Mouse (Mus musculus) limb, embryonic 10.5 days (tissue): ENCODE measurements around the gene Foxn4. TPM values are rescaled to one million over a fixed set of nuclear protein-coding genes. Genes with fewer than 3 reads are reported as not detected.

Source experiments
- DNase-seq: peaks from one replicate; pipeline ENCODE4 v3.0.0-alpha.2; 2017; ENCODE audit warnings: low spot score
- H3K27ac ChIP-seq: fragments of 300-500 bp; sonication (generic); 2 replicates; pipeline ENCODE4 v1.5.1; 2016; ENCODE audit warnings: mild to moderate bottlenecking
- H3K27me3 ChIP-seq: fragments of 300-500 bp; sonication (generic); 2 replicates; pipeline ENCODE4 v1.6.1; 2016; ENCODE audit warnings: low read depth, mild to moderate bottlenecking; ENCODE audit not compliant: poor library complexity, severe bottlenecking
- H3K36me3 ChIP-seq: fragments of 300-500 bp; sonication (generic); 2 replicates; pipeline ENCODE4 v1.6.1; 2016; ENCODE audit warnings: mild to moderate bottlenecking, moderate library complexity
- H3K4me1 ChIP-seq: fragments of 300-500 bp; sonication (generic); 2 replicates; pipeline ENCODE4 v1.6.1; 2016
- H3K4me3 ChIP-seq: fragments of 300-500 bp; sonication (generic); 2 replicates; pipeline ENCODE4 v1.5.1; 2016; ENCODE audit warnings: mild to moderate bottlenecking, moderate library complexity
- H3K9me3 ChIP-seq: fragments of 300-500 bp; sonication (generic); replicated peaks from 2 replicates; pipeline ENCODE4 v1.6.1; 2016; ENCODE audit warnings: mild to moderate bottlenecking
- whole genome bisulfite sequencing: fragments of 180-500 bp; shearing (Covaris S2); methylation state at CpG from one replicate; pipeline ENCODE4 v1.1.7; 2016; 5-methylcytosine and 5-hydroxymethylcytosine counted together
- polyA plus RNA-seq: library from polyadenylated mRNA; unstranded; fragments of >200 nt; fragmentation: Nextera tagmentation; extraction: Ambion mirVana; gene quantifications from 2 replicates; pipeline ENCODE4 v1.2.1, GENCODE M21; 2016

The Foxn4 gene
- polyA plus RNA-seq, result not detected in 2 replicates

DNA sequence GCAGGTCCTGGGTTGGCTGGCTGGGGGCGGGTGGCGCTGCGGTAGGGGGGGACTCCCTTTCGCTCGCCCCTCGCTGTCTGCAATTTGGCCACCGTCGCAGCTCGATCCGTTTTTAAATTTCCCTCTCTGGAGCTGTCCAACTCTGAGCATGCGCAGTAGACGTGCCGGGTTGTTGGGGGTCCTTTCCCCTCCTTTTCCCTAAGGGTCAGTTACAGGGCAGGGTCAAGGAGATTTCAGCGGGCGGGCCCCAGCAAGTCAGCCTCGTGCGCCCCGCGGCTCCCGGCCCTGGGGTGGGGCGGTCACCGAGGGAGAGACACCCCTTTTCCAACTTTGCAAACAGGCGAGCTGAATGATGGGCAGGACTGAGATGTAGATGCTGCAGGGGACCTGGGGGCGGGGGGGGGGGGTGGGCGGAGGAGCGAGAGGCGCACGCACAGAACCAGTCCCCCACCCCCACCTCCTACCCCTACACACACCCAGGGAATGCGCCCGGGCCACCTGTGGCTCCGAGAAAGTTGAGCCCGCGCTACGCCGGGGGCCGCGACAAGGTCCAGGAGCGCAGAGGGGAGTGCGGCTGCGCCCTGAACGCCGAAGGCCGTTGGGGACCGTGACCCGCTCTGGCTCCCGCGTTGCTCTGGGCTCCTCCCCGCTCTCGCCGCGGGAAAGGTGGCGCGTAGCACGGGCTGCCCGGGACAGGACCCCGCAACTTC is at the start of gene Foxn4:
Foxn4 (minus strand) TSS at position 115 of the 710 bp plus-strand sequence.
- Histone ChIP-seq H3K4me1 (peaks cover 41% of the 10 kb centered on the region), H3K4me3 (peak within 1 kb of the TSS; percentile 54), H3K27ac (no peak within 1 kb of the TSS), H3K27me3 (peaks cover 99% of the 10 kb centered on the region), H3K36me3 (no peaks in the 10 kb centered on the region), H3K9me3 (no peaks in the 10 kb centered on the region)
- WGBS, result under 1% methylated on average over 44 of the region's 56 CpGs
- DNase-seq, result peak; percentile 61

DNA sequence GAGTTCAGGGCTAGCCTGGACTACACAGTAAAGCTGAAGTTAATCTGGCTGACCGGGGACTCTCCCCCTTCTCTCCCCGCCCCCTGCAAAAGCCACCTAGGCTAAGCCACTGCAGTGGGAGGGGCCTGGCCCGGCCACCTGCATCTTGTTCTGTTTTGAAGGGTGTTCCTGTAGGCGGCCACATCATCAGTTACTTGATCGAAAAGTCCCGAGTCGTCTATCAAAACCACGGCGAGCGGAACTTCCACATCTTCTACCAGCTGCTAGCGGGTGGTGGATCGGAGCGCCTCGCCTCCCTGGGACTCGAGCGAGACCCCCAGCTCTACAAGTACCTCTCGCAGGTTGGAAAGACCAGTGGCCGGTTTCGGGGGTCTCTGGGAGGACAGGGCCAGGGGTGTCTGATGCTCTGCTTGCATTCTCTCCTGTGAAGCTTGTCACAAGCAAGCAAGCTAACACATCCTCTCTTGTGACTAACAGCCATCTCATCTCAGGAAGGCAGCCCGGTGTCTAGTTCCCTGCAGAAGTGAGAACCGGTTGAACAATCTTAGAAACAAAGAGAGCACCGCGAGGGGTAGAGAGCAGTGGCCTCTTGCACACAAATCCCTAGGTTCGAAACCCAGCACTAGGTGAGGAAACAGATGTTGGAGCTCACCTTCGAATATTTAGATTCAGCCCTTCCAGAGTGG is 49.6 kb upstream of the Foxn4 start:
- no peaks in the 10 kb centered on the region for H3K36me3 ChIP-seq
- no peaks in the 10 kb centered on the region for H3K9me3 ChIP-seq
- H3K4me3 ChIP-seq, result peak overlapping the region; percentile 16; the same call in 1 of the 2 replicates
- H3K27me3 ChIP-seq, result peaks cover 5% of the 10 kb centered on the region
- no peak for DNase-seq
- H3K4me1 ChIP-seq, result peaks cover 15% of the 10 kb centered on the region
- H3K27ac ChIP-seq, result peak overlapping the region; percentile 15
- 58% methylated on average over 25 of the region's 25 CpGs for WGBS

DNA sequence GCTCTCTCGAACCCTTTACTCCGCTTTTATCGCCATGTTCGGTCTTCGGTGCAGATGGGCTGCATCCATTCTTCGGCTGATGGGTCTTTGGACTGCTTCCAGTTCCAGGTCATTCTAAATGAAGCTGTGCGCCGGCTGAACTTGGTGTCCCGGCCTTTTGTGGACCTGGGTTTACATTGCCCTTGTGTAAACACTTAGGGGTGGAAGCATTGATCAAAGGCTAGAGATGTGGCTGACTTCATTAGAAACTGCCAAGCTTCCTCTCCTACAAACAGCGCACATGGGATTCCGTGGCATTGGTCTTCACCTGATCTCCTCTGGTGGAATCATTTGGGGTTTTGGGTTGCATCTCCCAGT is 36.1 kb upstream of the Foxn4 start:
- no peak overlapping the region for H3K4me3 ChIP-seq
- H3K27me3 ChIP-seq, result no peaks in the 10 kb centered on the region
- WGBS, result 71% methylated on average over 11 of the region's 11 CpGs
- H3K27ac ChIP-seq, result peak overlapping the region; percentile 17; the same call in 1 of the 2 replicates
- DNase-seq, result no peak
- H3K36me3 ChIP-seq, result no peaks in the 10 kb centered on the region
- peaks cover 9% of the 10 kb centered on the region for H3K4me1 ChIP-seq
- no peaks in the 10 kb centered on the region for H3K9me3 ChIP-seq

GRCm38 (mm10) chr5:114308765-114309679 is 35.4 kb upstream of the Foxn4 start:
- Histone ChIP-seq H3K27ac (peak overlapping the region; percentile 17; the same call in 1 of the 2 replicates), H3K27me3 (no peaks in the 10 kb centered on the region), H3K36me3 (no peaks in the 10 kb centered on the region), H3K4me1 (peaks cover 8% of the 10 kb centered on the region), H3K9me3 (no peaks in the 10 kb centered on the region), H3K4me3 (no peak overlapping the region)
- no peak for DNase-seq
- 59% methylated on average over 18 of the region's 18 CpGs for WGBS

GRCm38 (mm10) chr5:114306496-114306895 is 32.9 kb upstream of the Foxn4 start:
- H3K9me3 ChIP-seq, result no peaks in the 10 kb centered on the region
- peaks cover 10% of the 10 kb centered on the region; the same call in 1 of the 2 replicates for H3K27me3 ChIP-seq
- no peak overlapping the region for H3K4me3 ChIP-seq
- H3K27ac ChIP-seq, result peak overlapping the region; percentile 32
- H3K36me3 ChIP-seq, result no peaks in the 10 kb centered on the region
- no peak for DNase-seq
- 75% methylated on average over 5 of the region's 5 CpGs for WGBS
- peaks cover 8% of the 10 kb centered on the region for H3K4me1 ChIP-seq

GRCm38 (mm10) chr5:114303166-114303565 is 29.6 kb upstream of the Foxn4 start:
- Histone ChIP-seq H3K27ac (no peak overlapping the region), H3K4me1 (peaks cover 23% of the 10 kb centered on the region), H3K36me3 (no peaks in the 10 kb centered on the region), H3K9me3 (no peaks in the 10 kb centered on the region), H3K4me3 (no peak overlapping the region), H3K27me3 (peaks cover 12% of the 10 kb centered on the region; the same call in 1 of the 2 replicates)
- WGBS, result 77% methylated on average over 6 of the region's 6 CpGs
- no peak for DNase-seq

DNA sequence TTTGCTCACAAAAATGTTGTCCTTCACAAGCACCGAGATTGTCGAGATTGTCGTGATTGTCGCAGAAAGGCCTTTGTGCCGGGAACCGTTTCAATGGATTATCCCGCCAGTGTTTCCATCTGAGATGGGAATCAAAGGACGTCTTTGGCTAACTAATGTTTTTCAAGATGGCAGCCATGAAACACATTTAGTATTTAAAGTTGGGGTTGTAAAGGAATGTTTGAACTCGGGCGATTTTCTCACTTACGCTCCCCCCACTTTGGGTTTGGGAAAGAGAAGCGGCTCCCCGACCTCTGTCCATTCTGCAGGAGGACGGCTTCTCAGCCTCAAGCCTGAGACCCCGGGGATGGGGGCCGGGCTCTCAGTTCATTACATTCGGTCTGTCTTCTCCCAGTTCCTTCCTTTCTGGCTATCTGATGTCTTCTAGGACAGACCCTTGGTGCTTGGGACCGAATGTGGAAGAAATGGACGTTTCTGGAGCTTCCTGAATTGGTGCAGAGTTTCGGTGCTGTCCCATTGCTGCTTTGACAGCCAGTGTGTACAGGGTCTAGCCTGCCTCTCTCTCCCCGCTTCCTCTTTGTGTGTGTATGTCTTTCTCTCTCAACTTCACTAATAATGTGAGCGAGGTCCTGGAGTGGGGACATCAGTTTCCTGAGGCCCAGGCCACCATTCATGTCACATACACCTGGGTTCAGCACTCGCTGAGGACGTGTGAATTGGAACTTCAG is 26.4 kb upstream of the Foxn4 start:
- DNase-seq, result no peak
- H3K9me3 ChIP-seq, result no peaks in the 10 kb centered on the region
- peaks cover 12% of the 10 kb centered on the region; the same call in 1 of the 2 replicates for H3K27me3 ChIP-seq
- 88% methylated on average over 24 of the region's 24 CpGs for whole genome bisulfite sequencing
- peaks cover 29% of the 10 kb centered on the region for H3K4me1 ChIP-seq
- no peak overlapping the region for H3K4me3 ChIP-seq
- no peaks in the 10 kb centered on the region for H3K36me3 ChIP-seq
- no peak overlapping the region for H3K27ac ChIP-seq

DNA sequence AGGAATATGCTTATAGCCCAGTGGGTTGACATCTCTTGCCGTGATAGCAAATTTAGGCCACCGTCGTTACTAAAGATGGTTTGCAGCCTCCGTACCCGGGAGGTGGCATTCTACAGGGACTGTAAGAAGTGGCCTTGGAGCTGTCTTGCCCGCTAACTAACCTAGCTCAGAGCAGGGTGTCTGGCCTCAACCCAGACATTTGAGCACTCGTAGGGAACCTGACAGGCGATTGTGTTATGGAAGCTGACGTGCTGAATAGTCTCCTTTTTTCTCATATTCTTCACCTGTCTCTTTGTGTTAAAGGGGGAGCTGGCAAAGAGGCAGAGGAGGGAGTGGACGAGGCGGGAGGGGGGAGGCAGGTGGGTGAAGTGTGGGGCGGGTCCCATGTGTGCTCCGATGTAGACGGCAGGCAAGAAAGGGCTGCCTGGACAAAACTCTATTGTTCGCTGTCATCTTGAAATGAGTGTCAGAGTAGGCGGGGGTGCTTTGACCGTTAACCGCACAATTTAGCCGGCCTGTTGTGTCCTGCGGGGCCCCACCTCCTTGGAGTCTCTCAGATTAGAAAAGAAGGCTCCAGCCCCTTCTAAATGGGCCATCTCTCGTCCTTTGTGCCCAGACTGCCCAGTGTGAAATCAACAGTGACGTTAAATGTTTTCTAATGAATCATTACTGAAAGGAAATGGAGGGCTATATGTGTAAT is 25.7 kb upstream of the Foxn4 start:
- no peak for DNase-seq
- peaks cover 29% of the 10 kb centered on the region for H3K4me1 ChIP-seq
- H3K36me3 ChIP-seq, result no peaks in the 10 kb centered on the region
- H3K4me3 ChIP-seq, result no peak overlapping the region
- peaks cover 12% of the 10 kb centered on the region; the same call in 1 of the 2 replicates for H3K27me3 ChIP-seq
- H3K9me3 ChIP-seq, result no peaks in the 10 kb centered on the region
- H3K27ac ChIP-seq, result peak overlapping the region; percentile 22; the same call in 1 of the 2 replicates
- WGBS, result 76% methylated on average over 22 of the region's 22 CpGs

- no peaks in the 10 kb centered on the region for H3K36me3 ChIP-seq
- no peaks in the 10 kb centered on the region for H3K9me3 ChIP-seq
- WGBS, result 74% methylated on average over 18 of the region's 18 CpGs
- peaks cover 29% of the 10 kb centered on the region for H3K4me1 ChIP-seq
- peaks cover 12% of the 10 kb centered on the region; the same call in 1 of the 2 replicates for H3K27me3 ChIP-seq
- DNase-seq, result peak; percentile 40
- H3K4me3 ChIP-seq, result no peak overlapping the region
- peak overlapping the region; percentile 37; the same call in 1 of the 2 replicates for H3K27ac ChIP-seq
Measured at GRCm38 (mm10) chr5:114298212-114298894, 24.7 kb upstream of the Foxn4 start.

GRCm38 (mm10) chr5:114296693-114297631 is 23.4 kb upstream of the Foxn4 start:
- peaks cover 29% of the 10 kb centered on the region for H3K4me1 ChIP-seq
- peak overlapping the region; percentile 50; the same call in 1 of the 2 replicates for H3K27ac ChIP-seq
- H3K9me3 ChIP-seq, result no peaks in the 10 kb centered on the region
- peaks cover 7% of the 10 kb centered on the region; the same call in 1 of the 2 replicates for H3K27me3 ChIP-seq
- 18% methylated on average over 22 of the region's 22 CpGs for WGBS
- no peak for DNase-seq
- H3K4me3 ChIP-seq, result peak overlapping the region; percentile 19
- no peaks in the 10 kb centered on the region for H3K36me3 ChIP-seq
